Mouse (Mus musculus) liver, adult 2 months (tissue): Measurements from ENCODE around the gene Med21.

ENCODE experiments used
- CTCF ChIP-seq: fragments of 200-500 bp; IDR thresholded peaks from 2 replicates; pipeline ENCODE4 v1.5.1; 2011; ENCODE audit warnings: low read depth, low read length, control low read depth
- POLR2A ChIP-seq: fragments of 200-500 bp; IDR thresholded peaks from 2 replicates; pipeline ENCODE4 v1.6.1; 2011; ENCODE audit warnings: low read length, control low read depth; ENCODE audit not compliant: insufficient read depth; ENCODE audit errors: extremely low read depth

DNA sequence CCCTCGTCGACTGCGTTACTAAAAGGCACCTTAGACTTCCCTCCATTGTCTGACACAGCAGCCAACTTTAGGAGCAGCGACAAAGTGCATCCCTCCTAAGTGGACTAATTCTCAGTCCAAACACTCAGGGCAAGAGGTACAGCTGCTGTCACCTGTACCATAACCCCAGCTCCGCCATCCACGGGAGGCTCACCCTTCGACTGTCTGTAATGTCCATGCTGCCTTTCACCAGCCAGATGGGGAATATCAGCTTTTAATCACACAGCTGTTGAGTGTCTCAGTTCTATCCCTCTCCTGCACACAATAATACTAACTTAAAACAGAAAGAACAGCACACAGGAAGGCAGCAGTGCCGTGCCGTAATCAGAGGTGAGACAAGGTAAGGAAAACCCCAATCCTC, 9.9 kb upstream of the Med21 start:
- TF ChIP-seq POLR2A (no peak), CTCF (no peak)
